Comparison of ENCODE assay signal across 8 mouse cellular contexts in genomic region chr3:145951287-145952165, GRCm38 (mm10). TPM values are rescaled to one million over a fixed set of nuclear protein-coding genes. Genes with fewer than 3 reads are reported as not detected.
A peak's percentile ranks its signal among the peaks of the same experiment; 100 is the strongest.
DNase-seq lines count a peak whose midpoint lies in the region; TF ChIP-seq lines count a peak whose summit lies in the region.
"Had no signal": no experiment of that assay in that cellular context is flagged by ENCODE, and none has a peak within 500 bp of the region (broad histone marks: within the 10 kb centered on the region; RNA-seq: fewer than 3 reads in every experiment).

No protein-coding gene starts in this region.

- intact Hi-C loops in gastrocnemius, postnatal 14 days (cut with DNase I; ENCODE audit: low total_unique reads) = loop anchor here (5.0 kb wide), 2 partner anchors 36 to 106 kb away; partner anchors contain the start of gene Syde2

- no peak overlapping the region for H3K9ac ChIP-seq in CH12.LX (ENCODE audit: insufficient read depth, low read depth)
- H3K9ac ChIP-seq: midbrain, embryonic 13.5 days had no signal

- peaks cover 0 to 3% of the 10 kb centered on the region in 2 experiments for H3K36me3 ChIP-seq in CH12.LX (replicated peaks in 1 of 2; ENCODE audit: control insufficient read depth in 1 of 2, insufficient read depth in 1 of 2, low read length in 1 of 2)
- H3K36me3 ChIP-seq: midbrain, embryonic 13.5 days had no signal

- no peak for TF ChIP-seq EP300 in CH12.LX (IDR thresholded peaks at IDR 0.05; ENCODE audit: low read length)

- TF ChIP-seq POLR2A in CH12.LX (IDR thresholded peaks at IDR 0.05; ENCODE audit: low read depth, low read length) = no peak

- no peaks in the 10 kb centered on the region for H3K27me3 ChIP-seq in CH12.LX (replicated peaks)

- no peak for TF ChIP-seq CTCF in CH12.LX (conservative IDR thresholded peaks at IDR 0.05 in 1 of 2, IDR thresholded peaks at IDR 0.05 in 1 of 2; ENCODE audit: low read depth in 2 of 2, low read length in 2 of 2)

- in situ Hi-C loops in CH12.LX (cut with MboI; ENCODE audit: low pct_ligation_motif_present, low pct_unique_long_range_greater_than_20kb, low sequenced_read_pairs) = no loop called here

- no peaks in the 10 kb centered on the region for H3K79me2 ChIP-seq in CH12.LX (replicated peaks; ENCODE audit: control insufficient read depth, extremely low read depth, insufficient read depth, poor library complexity, severe bottlenecking)

- DNase-seq in 416B (ENCODE audit: low read depth) (peak; percentile 69), CH12.LX (ENCODE audit: extremely low read depth) (peak; percentile 65)
- DNase-seq in gastrocnemius, postnatal 14 days = peak; percentile 34
- DNase-seq in induced T-regulatory cell, adult 2 months (ENCODE audit: low read depth) = peak; percentile 41
- no peak for DNase-seq in right cerebral cortex, postnatal 10 days (ENCODE audit: low spot score in 2 of 2)
- no peak for DNase-seq in layer of hippocampus, adult 9-10 months (ENCODE audit: low spot score)
- no peak for DNase-seq in embryo, embryonic 11 days

- peaks cover 0 to 20% of the 10 kb centered on the region in 2 experiments; a peak in 2 of 4 replicates for H3K4me1 ChIP-seq in CH12.LX (ENCODE audit: control insufficient read depth in 1 of 2, insufficient read depth in 2 of 2)

- H3K4me2 ChIP-seq in CH12.LX (ENCODE audit: insufficient read depth, low read depth, poor library complexity, severe bottlenecking) = no peak overlapping the region
- H3K4me2 ChIP-seq: midbrain, embryonic 13.5 days had no signal

- no peak overlapping the region for H3K27ac ChIP-seq in CH12.LX (ENCODE audit: insufficient read depth, low read depth)
- H3K27ac ChIP-seq: midbrain, embryonic 13.5 days had no signal

- no peak for TF ChIP-seq RAD21 in CH12.LX (IDR thresholded peaks at IDR 0.05; ENCODE audit: low read depth, low read length)

- no peak overlapping the region for H3K4me3 ChIP-seq in CH12.LX (replicated peaks in 1 of 3; ENCODE audit: low read depth in 2 of 3, low read length in 2 of 3, poor library complexity in 1 of 3)
- H3K4me3 ChIP-seq: midbrain, embryonic 13.5 days had no signal

- peaks cover under 1% of the 10 kb centered on the region for H3K9me3 ChIP-seq in CH12.LX (replicated peaks; ENCODE audit: low read length)
- H3K9me3 ChIP-seq: midbrain, embryonic 13.5 days had no signal

- dilution Hi-C loops in CH12.LX (cut with MboI; ENCODE audit: extremely low pct_ligation_motif_present, extremely low pct_unique_long_range_greater_than_20kb, low sequenced_read_pairs) = no loop called here

TF ChIP-seq in CH12.LX, 34 proteins besides CTCF, POLR2A, EP300 and RAD21:
- TF ChIP-seq ELF1 (IDR thresholded peaks at IDR 0.05; ENCODE audit: low read depth, low read length) (peak; percentile 64), ETS1 (conservative IDR thresholded peaks at IDR 0.05; ENCODE audit: low read depth, low read length) (0 out of 2 replicates have a peak, but pooled peaks have one; percentile 16), BHLHE40 (IDR thresholded peaks at IDR 0.05; ENCODE audit: low read depth, low read length) (peak; percentile 46), MYC (IDR thresholded peaks at IDR 0.05; ENCODE audit: low read depth, low read length) (no peak)
TF ChIP-seq in CH12.LX: peak in this region for 3.

RNA-seq across cellular contexts. Expression of gene 2410004B18Rik, which starts 13.7 kb away (rescaled TPM):
- total RNA-seq in CH12.LX (2012; rRNA removed) (51.9 and 77.1 TPM in 2 replicates), CH12.LX (2014; rRNA removed) (123 and 155 TPM in 2 replicates)
- 130 and 138 TPM in 2 replicates for polyA plus RNA-seq in CH12.LX (2012; ENCODE audit: insufficient read length, low read depth)
- total RNA-seq in gastrocnemius, postnatal 14 days (2021) = 10 to 100 TPM; 12.1 to 15.0 TPM

RNA-seq across cellular contexts. Expression of gene Bcl10, which starts 28.9 kb away (rescaled TPM):
- total RNA-seq in CH12.LX (2012; rRNA removed) = 68.8 and 73.6 TPM in 2 replicates
- total RNA-seq in CH12.LX (2014; rRNA removed) = 166 and 177 TPM in 2 replicates
- polyA plus RNA-seq in CH12.LX (2012; ENCODE audit: insufficient read length, low read depth) = 79.0 and 103 TPM in 2 replicates
- total RNA-seq in gastrocnemius, postnatal 14 days (2021) = 10 to 100 TPM; 13.6 to 14.0 TPM

RNA-seq across cellular contexts. Expression of gene Syde2, which starts 36.1 kb away (rescaled TPM):
- total RNA-seq in CH12.LX (2012; rRNA removed) = not detected in 2 replicates
- 0.30 and 0.31 TPM in 2 replicates for total RNA-seq in CH12.LX (2014; rRNA removed)
- 0.10 TPM in 2 replicates for polyA plus RNA-seq in CH12.LX (2012; ENCODE audit: insufficient read length, low read depth)
- total RNA-seq in gastrocnemius, postnatal 14 days (2021) = 1 to 10 TPM; 1.6 to 1.8 TPM

Comparison
In these comparisons a context has a peak if more than half of its experiments do, and no peak if none do; other contexts are left out.
1. DNase-seq: peak in 416B (single experiment), CH12.LX (single experiment), gastrocnemius, postnatal 14 days (single experiment) and induced T-regulatory cell, adult 2 months (single experiment); none in right cerebral cortex, postnatal 10 days (0 of 2), layer of hippocampus, adult 9-10 months (single experiment) and embryo, embryonic 11 days (single experiment).
2. RNA of gene Bcl10, which starts 28.9 kb away (total RNA-seq): 68.8 to 177 TPM in CH12.LX; 13.6 to 14.0 TPM in gastrocnemius, postnatal 14 days; every median in the first group is over 4 times any median in the second.